Mouse (Mus musculus) forebrain, embryonic 11.5 days (tissue): ENCODE results near the gene Zfand2b. TPM values are rescaled to one million over a fixed set of nuclear protein-coding genes. Genes with fewer than 3 reads are reported as not detected.

Source experiments
- ATAC-seq: fragments of 200-750 bp; cut with Nextera tagmentation; replicated peaks from 2 replicates; pipeline ENCODE4 v1.8.0; 2017; ENCODE audit warnings: moderate TSS enrichment; ENCODE audit not compliant: low FRiP score
- DNase-seq: peaks from one replicate; pipeline ENCODE4 v3.0.0-alpha.2; 2017; ENCODE audit warnings: low spot score
- H3K27ac ChIP-seq: fragments of 300-500 bp; sonication (generic); 2 replicates; pipeline ENCODE4 v1.5.1; 2014; ENCODE audit warnings: low read depth, low read length
- H3K27me3 ChIP-seq: fragments of 300-500 bp; sonication (generic); 2 replicates; pipeline ENCODE4 v1.6.1; 2014; ENCODE audit warnings: mild to moderate bottlenecking, low read length, mixed read lengths; ENCODE audit not compliant: control insufficient read depth, insufficient read depth
- H3K36me3 ChIP-seq: fragments of 300-500 bp; sonication (generic); 2 replicates; pipeline ENCODE4 v1.6.1; 2014; ENCODE audit warnings: mild to moderate bottlenecking, low read length, moderate library complexity, mixed read lengths; ENCODE audit not compliant: control insufficient read depth, insufficient read depth
- H3K4me1 ChIP-seq: fragments of 300-500 bp; sonication (generic); replicated peaks from 2 replicates; pipeline ENCODE4 v1.6.1; 2014; ENCODE audit warnings: low read length, mixed read lengths; ENCODE audit not compliant: control insufficient read depth, insufficient read depth
- H3K4me2 ChIP-seq: fragments of 300-500 bp; sonication (generic); 2 replicates; pipeline ENCODE4 v1.6.1; 2014; ENCODE audit warnings: low read depth, mild to moderate bottlenecking, low read length, moderate library complexity, mixed read lengths; ENCODE audit not compliant: severe bottlenecking
- H3K4me3 ChIP-seq: fragments of 300-500 bp; sonication (generic); 2 replicates; pipeline ENCODE4 v1.5.1; 2014; ENCODE audit warnings: low read depth, low read length
- H3K9ac ChIP-seq: fragments of 300-500 bp; sonication (generic); 2 replicates; pipeline ENCODE4 v1.6.1; 2014; ENCODE audit warnings: low read length
- H3K9me3 ChIP-seq: fragments of 300-500 bp; sonication (generic); 2 replicates; pipeline ENCODE4 v1.6.1; 2016; ENCODE audit warnings: low read length, mixed read lengths; ENCODE audit not compliant: control insufficient read depth
- WGBS: fragments of 180-500 bp; shearing (Covaris S2); extraction: QIAGEN DNeasy Blood & Tissue Kit; methylation state at CpG from one replicate; pipeline ENCODE4 v1.1.7; 2014; 5-methylcytosine and 5-hydroxymethylcytosine counted together
- polyA plus RNA-seq: library from polyadenylated mRNA; unstranded; fragments of >200 nt; fragmentation: Nextera tagmentation; extraction: Ambion mirVana; gene quantifications from 2 replicates; pipeline ENCODE4 v1.2.1, GENCODE M21; 2014

Gene Zfand2b
- polyA plus RNA-seq, 1 experiment from 2014 or later, result 27.9 TPM

DNA sequence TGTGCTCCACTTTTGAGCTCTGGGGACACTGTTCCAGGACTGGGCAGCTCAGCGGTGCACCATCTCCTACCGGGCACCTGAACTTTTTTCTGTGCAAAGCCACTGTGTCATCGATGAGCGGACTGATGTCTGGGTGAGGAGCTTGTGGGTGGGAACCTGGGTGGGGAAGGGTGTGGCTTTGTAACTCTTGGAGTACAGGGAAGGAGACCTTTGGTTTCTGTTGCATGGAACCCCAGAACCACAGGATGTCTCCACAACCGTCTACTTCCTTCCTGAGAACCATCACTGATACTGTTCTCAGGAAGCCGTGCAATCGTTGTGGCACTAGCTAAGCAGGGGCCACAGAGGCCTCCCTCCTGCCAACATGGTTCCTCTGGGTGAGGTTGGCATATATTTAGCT lies 44.6 kb downstream of the Zfand2b start:
- DNase-seq, result no peak
- ATAC-seq, result no peak
- H3K4me1 ChIP-seq, result peaks cover 6% of the 10 kb centered on the region; the same call in 1 of the 2 replicates
- no peak overlapping the region for H3K4me2 ChIP-seq
- no peak overlapping the region for H3K4me3 ChIP-seq
- no peaks in the 10 kb centered on the region; the same call in 1 of the 2 replicates for H3K36me3 ChIP-seq
- H3K27me3 ChIP-seq, result peaks cover 14% of the 10 kb centered on the region
- WGBS, result 89% methylated on average over 7 of the region's 7 CpGs
- no peak overlapping the region for H3K9ac ChIP-seq
- no peak overlapping the region for H3K27ac ChIP-seq
- no peaks in the 10 kb centered on the region for H3K9me3 ChIP-seq

DNA sequence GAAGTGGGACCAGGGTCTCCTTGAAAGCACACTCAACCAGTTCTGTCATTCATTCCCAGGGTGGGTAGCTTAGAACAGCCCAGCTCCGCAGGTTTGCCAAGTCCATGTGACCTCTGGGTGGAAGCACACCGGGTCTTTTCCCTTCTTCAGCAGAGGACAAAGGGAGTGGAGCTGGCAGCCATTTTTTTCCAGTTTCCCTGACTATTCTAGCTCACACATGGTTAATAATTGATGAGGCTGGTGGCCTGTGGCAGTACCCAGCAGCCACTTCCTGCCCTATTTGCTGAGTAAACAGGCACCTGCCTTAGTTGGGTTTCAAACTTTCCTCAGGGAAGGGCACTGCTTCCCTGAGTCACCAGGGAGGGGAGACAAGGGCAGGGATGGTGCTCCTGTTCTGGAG lies 46.0 kb downstream of the Zfand2b start:
- ATAC-seq (no peak), DNase-seq (no peak)
- peaks cover 15% of the 10 kb centered on the region for H3K4me1 ChIP-seq

DNA sequence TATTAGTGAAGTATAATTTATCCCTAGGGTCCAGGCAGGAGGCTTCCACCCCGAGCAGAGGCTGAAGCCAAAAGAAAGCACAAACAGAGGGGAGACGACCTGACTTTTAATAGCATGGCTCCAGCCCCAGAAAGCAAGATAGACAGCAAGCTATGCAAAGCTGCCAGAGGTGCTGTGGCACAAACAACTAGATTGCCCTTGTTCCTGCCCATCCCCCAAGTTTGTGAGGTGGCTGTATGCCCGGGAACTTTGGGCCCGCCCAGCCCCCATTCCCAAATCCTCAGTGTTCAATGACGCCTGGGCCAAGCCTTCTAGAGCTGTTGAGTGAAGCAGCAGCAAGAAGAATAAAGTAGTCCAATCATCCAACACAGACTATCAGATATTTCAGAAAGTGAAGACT lies 46.4 kb downstream of the Zfand2b start:
- DNase-seq (no peak), ATAC-seq (no peak)
- no peak overlapping the region for H3K4me2 ChIP-seq
- no peak overlapping the region for H3K27ac ChIP-seq
- peaks cover 18% of the 10 kb centered on the region for H3K4me1 ChIP-seq
- WGBS, result 80% methylated on average over 5 of the region's 5 CpGs
- no peak overlapping the region for H3K9ac ChIP-seq
- peaks cover 32% of the 10 kb centered on the region for H3K27me3 ChIP-seq
- no peaks in the 10 kb centered on the region for H3K9me3 ChIP-seq
- no peaks in the 10 kb centered on the region; the same call in 1 of the 2 replicates for H3K36me3 ChIP-seq
- no peak overlapping the region for H3K4me3 ChIP-seq

More for the DNA sequence above, 46.0 kb downstream of the Zfand2b start:
- H3K36me3 ChIP-seq, result no peaks in the 10 kb centered on the region; the same call in 1 of the 2 replicates
- 84% methylated on average over 2 of the region's 2 CpGs for WGBS
- H3K4me2 ChIP-seq, result no peak overlapping the region
- no peak overlapping the region for H3K9ac ChIP-seq
- no peak overlapping the region for H3K27ac ChIP-seq
- no peak overlapping the region for H3K4me3 ChIP-seq
- peaks cover 27% of the 10 kb centered on the region for H3K27me3 ChIP-seq
- no peaks in the 10 kb centered on the region for H3K9me3 ChIP-seq

DNA sequence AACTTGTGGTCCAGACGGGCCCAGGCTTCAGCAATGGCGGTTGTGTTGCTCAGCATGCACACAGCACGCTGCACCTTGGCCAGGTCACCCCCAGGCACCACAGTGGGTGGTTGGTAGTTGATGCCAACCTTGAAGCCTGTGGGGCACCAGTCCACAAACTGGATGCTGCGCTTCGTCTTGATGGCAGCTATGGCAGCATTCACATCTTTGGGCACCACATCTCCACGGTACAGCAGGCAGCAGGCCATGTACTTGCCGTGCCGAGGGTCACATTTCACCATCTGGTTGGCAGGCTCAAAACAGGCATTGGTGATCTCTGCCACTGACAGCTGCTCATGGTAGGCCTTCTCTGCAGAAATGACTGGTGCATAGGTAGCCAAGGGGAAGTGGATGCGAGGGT lies 47.3 kb downstream of the Zfand2b start:
- Histone ChIP-seq H3K27me3 (peaks cover 41% of the 10 kb centered on the region), H3K9ac (no peak overlapping the region), H3K36me3 (no peaks in the 10 kb centered on the region; the same call in 1 of the 2 replicates), H3K27ac (no peak overlapping the region), H3K4me1 (peaks cover 18% of the 10 kb centered on the region), H3K9me3 (no peaks in the 10 kb centered on the region), H3K4me2 (no peak overlapping the region), H3K4me3 (no peak overlapping the region)
- WGBS, result 94% methylated on average over 9 of the region's 9 CpGs
- ATAC-seq (no peak), DNase-seq (no peak)

DNA sequence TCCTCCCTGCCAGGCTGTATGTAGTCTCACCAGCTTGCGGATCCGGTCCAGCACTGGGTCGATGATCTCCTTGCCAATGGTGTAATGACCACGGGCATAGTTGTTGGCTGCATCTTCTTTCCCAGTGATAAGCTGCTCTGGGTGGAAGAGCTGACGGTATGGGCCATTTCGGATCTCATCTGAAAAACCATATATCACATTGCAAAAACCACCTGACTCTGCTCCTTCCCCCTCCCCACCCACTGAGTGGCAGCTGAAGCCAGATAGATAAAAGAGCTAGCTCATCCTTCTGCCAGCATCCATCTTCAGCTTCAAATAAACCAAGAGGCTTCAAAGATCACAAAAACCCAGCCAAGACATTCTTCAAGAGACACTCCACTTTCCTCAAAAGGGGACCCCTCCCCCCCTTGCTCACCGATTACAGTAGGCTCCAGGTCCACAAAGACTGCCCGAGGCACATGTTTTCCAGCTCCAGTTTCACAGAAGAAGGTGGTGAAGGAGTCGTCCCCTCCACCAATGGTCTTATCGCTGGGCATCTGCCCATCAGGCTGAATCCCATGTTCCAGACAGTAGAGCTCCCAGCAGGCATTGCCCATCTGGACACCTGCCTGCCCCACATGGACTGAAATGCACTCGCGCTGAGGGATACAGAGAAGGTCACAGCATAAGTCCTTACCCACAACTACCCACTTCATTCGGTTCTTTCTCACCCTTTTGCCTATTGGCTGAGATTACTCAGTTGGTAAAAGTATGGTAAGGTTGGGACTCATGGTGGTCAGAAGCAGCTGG lies 48.5 kb downstream of the Zfand2b start:
- H3K4me3 ChIP-seq, result no peak overlapping the region
- ATAC-seq (no peak), DNase-seq (no peak)
- no peaks in the 10 kb centered on the region for H3K9me3 ChIP-seq
- no peaks in the 10 kb centered on the region; the same call in 1 of the 2 replicates for H3K36me3 ChIP-seq
- WGBS, result 80% methylated on average over 13 of the region's 13 CpGs
- H3K4me1 ChIP-seq, result peaks cover 12% of the 10 kb centered on the region
- no peak overlapping the region for H3K9ac ChIP-seq
- H3K4me2 ChIP-seq, result no peak overlapping the region
- no peak overlapping the region for H3K27ac ChIP-seq
- H3K27me3 ChIP-seq, result peaks cover 46% of the 10 kb centered on the region

DNA sequence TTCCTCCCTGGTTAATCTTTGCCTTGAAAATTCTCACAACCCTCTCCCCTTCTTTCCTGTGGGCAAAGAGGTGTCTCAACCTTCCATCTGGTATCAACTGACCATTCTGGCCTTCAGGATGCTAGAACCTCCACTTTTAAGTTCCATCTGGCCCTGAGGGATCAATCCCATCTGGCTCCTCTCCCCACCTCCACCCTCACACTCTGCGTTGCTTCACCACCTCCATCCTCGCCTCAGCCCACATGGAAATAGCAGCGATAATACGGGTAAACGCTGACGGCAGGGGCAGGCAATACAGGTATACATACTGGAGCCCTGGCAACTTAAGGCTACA lies 49.4 kb downstream of the Zfand2b start:
- no peak overlapping the region for H3K27ac ChIP-seq
- peak overlapping the region; percentile 52; the same call in 1 of the 2 replicates for H3K4me3 ChIP-seq
- H3K27me3 ChIP-seq, result peaks cover 48% of the 10 kb centered on the region
- H3K36me3 ChIP-seq, result no peaks in the 10 kb centered on the region; the same call in 1 of the 2 replicates
- 4% methylated on average over 6 of the region's 6 CpGs for WGBS
- H3K4me2 ChIP-seq, result no peak overlapping the region
- no peak for DNase-seq
- H3K9me3 ChIP-seq, result no peaks in the 10 kb centered on the region
- no peak overlapping the region for H3K9ac ChIP-seq
- no peak for ATAC-seq
- H3K4me1 ChIP-seq, result peaks cover 12% of the 10 kb centered on the region

DNA sequence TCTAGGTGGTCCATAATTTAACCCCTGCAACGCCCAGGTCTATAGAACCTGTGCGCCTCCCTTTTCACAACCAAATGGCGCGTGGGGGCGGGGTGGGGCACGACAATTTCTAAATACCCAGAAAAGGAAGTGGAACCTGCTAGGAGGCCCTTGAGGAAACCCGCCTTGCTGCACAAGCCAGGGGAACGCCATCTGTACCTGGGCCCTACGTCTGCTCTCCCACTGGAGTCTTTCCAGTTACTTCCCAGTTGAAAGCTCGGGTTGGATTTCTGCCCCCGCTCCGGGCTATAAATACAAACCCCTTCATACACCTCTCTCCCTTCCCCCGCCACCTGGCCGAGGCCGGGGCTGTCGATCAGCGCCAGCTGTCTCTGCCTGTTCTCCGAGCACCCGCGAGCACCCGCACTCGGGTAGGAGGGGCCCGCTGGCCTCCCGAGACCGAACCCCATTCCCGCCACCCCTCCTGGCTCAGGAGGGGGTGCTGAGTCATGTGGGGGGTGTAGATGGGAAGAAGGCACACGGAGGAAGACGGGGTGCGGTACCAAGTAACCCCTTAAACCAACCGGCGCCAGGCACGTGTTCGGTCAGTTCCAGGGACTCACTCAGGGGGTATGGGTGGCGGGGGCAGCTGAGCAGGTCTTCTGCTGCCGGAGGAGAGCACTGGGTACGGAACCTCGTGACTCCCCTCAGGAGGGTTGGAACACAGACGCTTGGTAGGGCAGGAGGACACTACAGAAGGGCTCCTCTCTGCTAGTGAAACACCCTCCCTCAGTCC lies 50.0 kb downstream of the Zfand2b start:
- no peak overlapping the region for H3K27ac ChIP-seq
- H3K36me3 ChIP-seq, result no peaks in the 10 kb centered on the region; the same call in 1 of the 2 replicates
- 0 out of 2 replicates have a peak, but pooled peaks have one; percentile 13 for ATAC-seq
- DNase-seq, result peak; percentile 59
- H3K4me1 ChIP-seq, result peaks cover 12% of the 10 kb centered on the region
- H3K4me2 ChIP-seq, result peak overlapping the region; percentile 94
- no peaks in the 10 kb centered on the region for H3K9me3 ChIP-seq
- WGBS, result 3% methylated on average over 38 of the region's 38 CpGs
- H3K9ac ChIP-seq, result peak overlapping the region; percentile 17; the same call in 1 of the 2 replicates
- peak overlapping the region; percentile 52 for H3K4me3 ChIP-seq
- H3K27me3 ChIP-seq, result peaks cover 48% of the 10 kb centered on the region

DNA sequence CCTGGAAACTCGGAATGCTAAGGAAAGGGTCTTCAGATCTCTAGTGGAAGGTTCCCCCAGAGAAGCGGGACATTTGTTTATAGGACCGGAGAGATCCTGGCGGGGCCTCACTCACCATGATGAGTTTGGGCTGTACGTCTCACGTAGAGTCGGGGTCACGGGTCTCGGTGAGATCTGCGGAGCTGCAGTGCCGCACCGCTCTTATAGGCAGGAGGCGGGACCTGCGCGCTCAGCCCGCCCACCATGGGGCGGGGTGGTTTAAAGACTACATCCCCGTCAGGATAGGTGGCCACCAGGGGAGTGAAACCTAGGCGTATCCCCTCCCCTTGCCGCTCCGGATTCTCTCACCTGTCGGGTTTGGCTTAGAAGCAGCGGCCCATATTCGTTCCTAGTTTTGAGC lies 50.6 kb downstream of the Zfand2b start:
- peaks cover 12% of the 10 kb centered on the region for H3K4me1 ChIP-seq
- H3K4me2 ChIP-seq, result peak overlapping the region; percentile 94
- H3K9me3 ChIP-seq, result no peaks in the 10 kb centered on the region
- peak overlapping the region; percentile 46 for H3K9ac ChIP-seq
- H3K27me3 ChIP-seq, result peaks cover 48% of the 10 kb centered on the region
- 0% methylated on average over 24 of the region's 24 CpGs for WGBS
- no peaks in the 10 kb centered on the region; the same call in 1 of the 2 replicates for H3K36me3 ChIP-seq
- DNase-seq, result peak; percentile 82
- no peak overlapping the region for H3K27ac ChIP-seq
- H3K4me3 ChIP-seq, result peak overlapping the region; percentile 52
- ATAC-seq, result peak; percentile 79
